Mouse (Mus musculus) kidney, embryonic 16.5 days (tissue): Measurements from ENCODE around the gene Vangl2. TPM values are rescaled to one million over a fixed set of nuclear protein-coding genes. Genes with fewer than 3 reads are reported as not detected.

Source experiments
- ATAC-seq: fragments of 200-750 bp; cut with Nextera tagmentation; 2 replicates; pipeline ENCODE4 v1.8.0; 2017; ENCODE audit warnings: moderate TSS enrichment; ENCODE audit not compliant: low FRiP score, low TSS enrichment
- H3K27ac ChIP-seq: fragments of 300-500 bp; sonication (generic); 2 replicates; pipeline ENCODE4 v1.5.1; 2014; ENCODE audit warnings: low read length
- H3K27me3 ChIP-seq: fragments of 300-500 bp; sonication (generic); 2 replicates; pipeline ENCODE4 v1.6.1; 2014; ENCODE audit warnings: low read length, control low read depth, mixed read lengths; ENCODE audit not compliant: insufficient read depth
- H3K36me3 ChIP-seq: fragments of 300-500 bp; sonication (generic); 2 replicates; pipeline ENCODE4 v1.6.1; 2014; ENCODE audit warnings: low read length, control low read depth, mixed read lengths; ENCODE audit not compliant: insufficient read depth
- H3K4me1 ChIP-seq: fragments of 300-500 bp; sonication (generic); 2 replicates; pipeline ENCODE4 v1.6.1; 2014; ENCODE audit warnings: low read length, control low read depth, mixed read lengths; ENCODE audit not compliant: insufficient read depth
- H3K4me2 ChIP-seq: fragments of 300-500 bp; sonication (generic); replicated peaks from 2 replicates; pipeline ENCODE4 v1.6.1; 2014; ENCODE audit warnings: low read depth, low read length
- H3K4me3 ChIP-seq: fragments of 300-500 bp; sonication (generic); 2 replicates; pipeline ENCODE4 v1.5.1; 2014; ENCODE audit warnings: mild to moderate bottlenecking, low read length
- H3K9ac ChIP-seq: fragments of 300-500 bp; sonication (generic); replicated peaks from 2 replicates; pipeline ENCODE4 v1.6.1; 2014; ENCODE audit warnings: low read length
- H3K9me3 ChIP-seq: fragments of 300-500 bp; sonication (generic); 2 replicates; pipeline ENCODE4 v1.6.1; 2016; ENCODE audit warnings: low read length, control low read depth
- WGBS: fragments of 180-500 bp; shearing (Covaris S2); extraction: QIAGEN DNeasy Blood & Tissue Kit; methylation state at CpG from one replicate; pipeline ENCODE4 v1.1.7; 2014; 5-methylcytosine and 5-hydroxymethylcytosine counted together
- polyA plus RNA-seq: library from polyadenylated mRNA; unstranded; fragments of >200 nt; fragmentation: Nextera tagmentation; extraction: Ambion mirVana; gene quantifications from 2 replicates; pipeline ENCODE4 v1.2.1, GENCODE M21; 2015

The Vangl2 gene
- polyA plus RNA-seq, 1 experiment from 2014 or later, result 14.6 TPM

DNA sequence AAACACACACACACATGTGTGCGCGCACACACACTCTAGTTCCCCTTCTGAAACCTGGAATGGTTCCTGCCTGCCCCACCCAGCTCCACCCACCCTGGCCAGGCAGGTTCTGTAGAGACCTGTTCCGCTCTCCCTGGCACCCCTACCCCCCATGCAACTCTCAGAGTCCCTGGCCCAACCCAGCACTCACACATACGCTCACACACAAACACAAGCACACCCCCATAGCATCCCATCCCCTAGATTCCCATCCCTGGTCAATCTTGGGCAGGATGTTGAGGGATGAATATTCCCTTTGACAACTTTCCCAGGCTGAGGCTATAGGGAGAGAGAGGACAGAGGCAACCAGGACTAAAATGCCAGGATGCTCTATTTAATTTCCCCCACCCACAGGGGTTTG lies 8.9 kb downstream of the Vangl2 start:
- Histone ChIP-seq H3K9ac (no peak overlapping the region), H3K4me2 (no peak overlapping the region), H3K27ac (0 out of 2 replicates have a peak overlapping the region, but pooled peaks have one; percentile 3), H3K36me3 (no peaks in the 10 kb centered on the region), H3K4me3 (no peak overlapping the region), H3K27me3 (no peaks in the 10 kb centered on the region), H3K9me3 (no peaks in the 10 kb centered on the region), H3K4me1 (peaks cover 65% of the 10 kb centered on the region)
- 95% methylated on average over 3 of the region's 4 CpGs for WGBS
- ATAC-seq, result no peak

DNA sequence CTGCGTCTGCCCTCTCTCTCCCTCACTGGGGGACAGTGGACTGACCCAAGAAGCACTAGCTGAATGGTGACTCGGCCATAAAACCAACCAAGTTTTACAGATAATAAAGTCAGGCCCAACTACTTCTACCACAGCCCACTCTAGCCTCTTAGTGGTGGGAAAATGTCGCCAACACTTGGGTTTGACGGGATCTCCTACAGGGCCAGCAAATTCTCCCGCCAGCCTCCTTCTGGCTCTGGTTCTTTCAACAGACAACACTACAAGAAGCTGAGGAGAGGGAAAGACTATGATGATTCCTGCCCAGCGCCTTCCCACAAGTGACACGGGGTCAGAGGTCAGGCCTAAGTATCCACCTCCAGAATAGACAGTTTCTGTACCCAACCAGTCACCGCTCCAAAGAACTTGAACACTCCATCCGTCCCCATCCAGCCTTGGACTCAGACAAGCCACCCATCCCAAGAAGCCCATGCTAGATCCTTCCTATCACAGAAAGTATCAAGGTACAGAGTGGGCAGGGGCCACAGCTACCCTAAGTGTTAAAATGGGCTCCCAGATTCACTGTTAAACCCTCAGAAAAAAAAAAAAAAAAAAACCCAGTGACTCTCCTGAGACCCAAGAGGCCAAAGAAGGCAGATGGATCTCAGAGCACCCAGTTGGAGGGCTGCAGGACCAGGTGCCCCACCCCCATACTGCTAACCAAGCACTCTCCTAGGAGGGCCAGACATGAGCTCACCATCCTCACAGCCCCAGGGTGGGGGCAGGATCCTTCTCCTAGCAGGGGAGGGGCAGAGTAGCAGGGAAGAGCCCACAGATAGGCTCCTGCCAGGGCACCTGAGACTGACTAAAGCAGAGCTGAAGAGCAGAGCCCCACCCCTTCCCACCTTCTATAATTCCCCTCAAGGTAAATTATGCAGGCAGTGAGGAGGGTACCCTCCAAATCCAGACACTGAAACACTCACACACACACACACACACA lies 9.6 kb downstream of the Vangl2 start:
- Histone ChIP-seq H3K36me3 (no peaks in the 10 kb centered on the region), H3K27me3 (no peaks in the 10 kb centered on the region), H3K9me3 (no peaks in the 10 kb centered on the region), H3K4me3 (no peak overlapping the region), H3K27ac (no peak overlapping the region), H3K4me2 (no peak overlapping the region), H3K9ac (no peak overlapping the region), H3K4me1 (peaks cover 58% of the 10 kb centered on the region)
- 82% methylated on average over 9 of the region's 9 CpGs for WGBS
- ATAC-seq, result no peak

DNA sequence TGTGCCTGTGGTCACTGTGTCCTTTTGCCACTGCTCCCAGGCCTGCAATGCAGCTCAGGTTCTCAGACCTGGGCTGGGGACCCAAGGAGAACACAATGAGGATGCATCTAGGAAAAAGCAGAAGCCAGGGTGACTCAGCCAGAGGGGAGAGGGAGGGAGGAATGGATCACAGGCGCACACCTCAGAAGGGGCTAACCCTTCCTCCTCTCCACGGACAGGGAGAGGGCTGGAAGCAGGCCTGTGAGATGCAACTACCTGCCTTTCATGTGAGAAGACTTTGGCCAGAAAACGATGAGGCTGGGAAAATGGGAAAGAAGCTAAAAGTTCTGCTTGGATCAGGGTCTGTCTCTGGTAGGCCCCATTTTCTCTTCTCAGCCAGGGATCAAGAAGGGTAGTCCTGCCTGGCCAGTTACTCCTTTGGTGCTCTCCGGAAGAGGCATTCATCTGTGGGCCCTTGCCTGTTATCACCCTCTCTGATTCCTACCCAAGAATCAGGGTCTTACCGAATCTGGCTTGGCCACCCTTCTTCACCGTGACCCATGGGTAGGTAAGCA lies 10.7 kb downstream of the Vangl2 start:
- ATAC-seq, result no peak
- no peaks in the 10 kb centered on the region for H3K27me3 ChIP-seq
- H3K9me3 ChIP-seq, result no peaks in the 10 kb centered on the region
- 0 out of 2 replicates have a peak overlapping the region, but pooled peaks have one; percentile 14 for H3K27ac ChIP-seq
- peaks cover 57% of the 10 kb centered on the region for H3K4me1 ChIP-seq
- no peak overlapping the region for H3K9ac ChIP-seq
- 83% methylated on average over 6 of the region's 6 CpGs for WGBS
- H3K4me2 ChIP-seq, result no peak overlapping the region
- no peak overlapping the region for H3K4me3 ChIP-seq
- 0 out of 2 replicates have a peak, but pooled peaks cover 6% of the 10 kb centered on the region for H3K36me3 ChIP-seq

DNA sequence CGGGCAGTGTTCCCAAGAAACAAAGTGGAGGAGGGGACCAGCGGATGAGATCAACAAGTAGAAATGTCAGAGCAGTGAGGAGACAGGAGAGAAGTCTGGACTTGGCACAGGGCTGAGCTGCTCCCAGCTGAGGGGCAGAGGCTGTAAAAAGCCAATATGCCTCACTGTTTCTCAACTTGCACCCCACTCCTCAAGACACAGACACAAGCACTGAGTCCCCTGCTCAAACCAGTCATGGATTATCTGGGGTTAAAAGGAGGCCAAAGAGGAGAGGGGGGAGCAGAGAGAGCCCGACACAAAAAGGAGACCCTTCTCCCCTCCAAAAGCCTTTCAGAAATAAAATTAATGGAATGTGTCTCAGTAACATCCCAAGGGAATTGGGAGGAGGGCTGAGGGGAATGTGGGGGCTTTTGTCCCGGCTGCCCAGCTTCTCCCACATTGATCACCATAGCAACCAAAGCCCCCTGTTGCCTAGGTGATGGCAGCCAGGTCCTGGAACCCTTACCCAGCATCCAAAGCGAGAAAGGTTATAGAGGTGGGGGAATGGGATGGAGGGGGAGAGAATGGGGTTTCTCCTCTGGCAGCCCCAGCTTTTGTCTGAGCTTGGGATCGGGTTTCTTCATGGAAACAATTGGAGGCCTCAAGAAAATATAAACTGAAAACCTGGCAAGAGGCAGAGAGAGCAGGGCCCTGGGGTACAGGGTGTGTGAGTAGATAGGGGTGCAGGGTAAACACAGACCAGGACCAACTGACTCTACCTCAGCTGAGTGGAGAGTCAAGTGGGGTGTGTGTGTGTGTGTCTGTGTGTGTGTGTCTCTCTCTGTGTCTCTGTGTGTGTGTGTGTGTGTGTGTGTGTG lies 11.4 kb downstream of the Vangl2 start:
- Histone ChIP-seq H3K36me3 (0 out of 2 replicates have a peak, but pooled peaks cover 9% of the 10 kb centered on the region), H3K9me3 (no peaks in the 10 kb centered on the region), H3K4me1 (peaks cover 53% of the 10 kb centered on the region), H3K4me3 (no peak overlapping the region), H3K27me3 (no peaks in the 10 kb centered on the region), H3K27ac (peak overlapping the region; percentile 56), H3K9ac (peak overlapping the region; percentile 29; the same call in 1 of the 2 replicates), H3K4me2 (peak overlapping the region; percentile 10; the same call in 1 of the 2 replicates)
- WGBS, result 32% methylated on average over 6 of the region's 6 CpGs
- peak; percentile 43 for ATAC-seq

DNA sequence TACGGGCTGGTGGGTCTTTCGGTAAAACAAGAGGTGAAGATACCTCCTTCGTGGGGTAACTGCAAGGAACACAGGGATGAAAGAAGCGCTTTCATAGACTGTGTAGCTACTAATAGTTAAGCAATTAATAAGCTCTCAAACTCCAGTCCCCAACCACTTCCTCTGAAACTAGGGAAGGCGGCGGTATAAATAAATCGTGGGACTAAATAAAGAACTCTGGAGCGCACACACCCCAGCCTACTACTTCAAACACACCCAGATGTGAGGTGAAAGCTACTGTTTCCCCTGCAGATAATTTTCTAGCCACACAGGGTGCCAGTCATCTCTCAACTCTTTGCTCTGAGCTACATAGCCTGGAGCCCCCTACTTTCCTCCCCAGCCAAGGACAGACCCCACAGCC lies 12.2 kb downstream of the Vangl2 start:
- H3K27me3 ChIP-seq, result no peaks in the 10 kb centered on the region
- no peak for ATAC-seq
- peak overlapping the region; percentile 10; the same call in 1 of the 2 replicates for H3K4me2 ChIP-seq
- H3K4me1 ChIP-seq, result peaks cover 53% of the 10 kb centered on the region
- H3K27ac ChIP-seq, result peak overlapping the region; percentile 56; the same call in 1 of the 2 replicates
- peak overlapping the region; percentile 29; the same call in 1 of the 2 replicates for H3K9ac ChIP-seq
- no peaks in the 10 kb centered on the region for H3K9me3 ChIP-seq
- no peak overlapping the region for H3K4me3 ChIP-seq
- H3K36me3 ChIP-seq, result peaks cover 14% of the 10 kb centered on the region; the same call in 1 of the 2 replicates
- 52% methylated on average over 8 of the region's 8 CpGs for WGBS

DNA sequence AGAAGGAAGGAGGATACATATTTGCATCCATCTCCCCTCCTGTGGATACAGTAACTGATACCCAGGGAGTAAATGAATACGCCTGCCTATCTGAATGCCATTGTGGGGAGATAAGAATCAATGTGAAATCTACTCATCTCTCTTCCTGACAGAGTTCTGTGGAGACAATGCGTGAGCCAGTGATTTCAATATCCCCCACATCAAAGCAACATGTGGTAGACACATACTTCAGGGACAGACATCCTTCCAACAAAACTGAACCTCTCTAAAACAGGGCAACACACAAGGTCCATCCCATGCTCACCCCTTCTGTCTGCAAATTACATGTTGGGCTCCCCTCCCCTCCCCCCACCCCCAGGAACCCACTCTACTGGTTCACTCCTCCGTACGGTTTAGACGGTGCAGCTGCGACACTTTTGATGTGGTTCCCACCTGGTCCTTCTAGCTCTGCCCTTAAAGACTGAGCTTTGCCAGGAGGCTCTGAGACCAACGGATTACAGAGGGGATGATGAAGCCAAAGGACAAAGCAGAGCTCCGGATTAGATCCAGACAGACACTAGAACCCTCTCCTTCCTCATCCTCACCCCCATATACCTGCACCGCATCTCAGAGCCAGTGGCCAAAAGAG lies 12.8 kb downstream of the Vangl2 start:
- Histone ChIP-seq H3K36me3 (peaks cover 20% of the 10 kb centered on the region), H3K9me3 (no peaks in the 10 kb centered on the region), H3K27ac (no peak overlapping the region; the same call in 1 of the 2 replicates), H3K4me1 (peaks cover 47% of the 10 kb centered on the region), H3K9ac (no peak overlapping the region), H3K27me3 (no peaks in the 10 kb centered on the region), H3K4me2 (no peak overlapping the region), H3K4me3 (no peak overlapping the region)
- 58% methylated on average over 9 of the region's 9 CpGs for WGBS
- ATAC-seq, result no peak

DNA sequence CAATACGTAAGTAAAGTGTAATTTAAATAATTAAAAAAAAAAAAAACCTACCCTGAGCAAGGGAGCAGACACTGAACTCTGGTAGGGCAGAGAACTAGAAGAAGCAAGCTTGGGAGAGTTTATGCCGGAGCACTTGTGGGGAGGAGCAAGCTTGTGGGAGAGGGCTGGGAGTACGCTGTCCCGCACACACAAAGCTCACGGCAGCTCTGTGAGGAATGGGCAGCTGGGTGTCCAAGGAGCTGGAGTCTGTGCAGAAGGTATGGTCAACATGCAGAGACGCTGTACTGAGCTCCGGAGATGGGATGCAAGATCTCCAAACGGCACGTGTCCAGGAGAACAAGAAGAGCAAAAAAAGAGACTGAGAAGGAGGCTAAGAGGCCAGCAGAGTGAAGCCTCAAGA lies 13.5 kb downstream of the Vangl2 start:
- no peak overlapping the region for H3K9ac ChIP-seq
- H3K27me3 ChIP-seq, result no peaks in the 10 kb centered on the region
- WGBS, result 76% methylated on average over 9 of the region's 9 CpGs
- no peak for ATAC-seq
- H3K4me2 ChIP-seq, result no peak overlapping the region
- H3K4me3 ChIP-seq, result no peak overlapping the region
- H3K9me3 ChIP-seq, result no peaks in the 10 kb centered on the region
- no peak overlapping the region for H3K27ac ChIP-seq
- peaks cover 41% of the 10 kb centered on the region for H3K4me1 ChIP-seq
- peaks cover 27% of the 10 kb centered on the region for H3K36me3 ChIP-seq

DNA sequence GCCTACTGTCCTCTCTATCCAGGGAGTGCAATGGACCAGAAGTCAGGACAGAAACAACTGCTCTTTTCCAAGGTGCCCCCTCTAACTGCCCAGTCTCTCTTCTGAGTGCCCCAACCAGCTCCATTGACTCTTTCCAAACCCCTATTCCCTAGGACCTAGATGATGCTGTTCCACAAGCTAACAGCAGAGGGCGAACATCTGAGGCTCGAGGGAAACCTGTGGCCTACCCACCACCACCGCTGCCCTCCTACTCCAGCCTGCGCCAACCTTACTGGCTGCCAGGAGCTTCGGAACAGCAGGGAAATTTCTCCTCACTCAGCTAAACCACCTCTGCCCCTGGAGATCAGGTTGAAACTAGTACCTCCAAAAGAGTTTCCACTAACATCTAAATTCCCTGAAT lies 16.2 kb downstream of the Vangl2 start:
- Histone ChIP-seq H3K9ac (no peak overlapping the region), H3K4me2 (no peak overlapping the region), H3K36me3 (peaks cover 50% of the 10 kb centered on the region), H3K4me1 (peaks cover 17% of the 10 kb centered on the region), H3K27me3 (no peaks in the 10 kb centered on the region), H3K9me3 (no peaks in the 10 kb centered on the region), H3K4me3 (no peak overlapping the region), H3K27ac (no peak overlapping the region)
- 23% methylated on average over 5 of the region's 5 CpGs for WGBS
- ATAC-seq, result peak; percentile 59
